Mouse (Mus musculus): ENCODE results near the gene Fmo5. TPM values are rescaled to one million over a fixed set of nuclear protein-coding genes. Genes with fewer than 3 reads are reported as not detected.

Gene Fmo5
- total and polyA plus RNA-seq, 3 experiments: 0.39 to 0.55 (median 0.40) TPM

- no peak for TF ChIP-seq HCFC1 (IDR thresholded peaks at IDR 0.05; ENCODE audit: low read depth, low read length)
- no peak for TF ChIP-seq SMC3 (IDR thresholded peaks at IDR 0.05; ENCODE audit: low read depth, low read length)
- peak; percentile 70; the same call in 1 of the 2 replicates for TF ChIP-seq MXI1 (IDR thresholded peaks at IDR 0.05; ENCODE audit: low read depth, low read length)
- no peak for TF ChIP-seq CTCF (conservative IDR thresholded peaks at IDR 0.05 in 1 of 2, IDR thresholded peaks at IDR 0.05 in 1 of 2; ENCODE audit: low read depth in 2 of 2, low read length in 2 of 2)
- peak; percentile 40; the same call in 1 of the 2 replicates for TF ChIP-seq ZNF384 (IDR thresholded peaks at IDR 0.05; ENCODE audit: low read depth, low read length)
- peak; percentile 58 for TF ChIP-seq ETS1 (conservative IDR thresholded peaks at IDR 0.05; ENCODE audit: low read depth, low read length)
- no peak for TF ChIP-seq ZMIZ1 (IDR thresholded peaks at IDR 0.05; ENCODE audit: low read depth, low read length)
- no peak for TF ChIP-seq ELF1 (IDR thresholded peaks at IDR 0.05; ENCODE audit: low read depth, low read length)
Observed at GRCm38 (mm10) chr3:97661206-97661605, 32.6 kb downstream of the Fmo5 start (continued).

- Histone ChIP-seq H3K27me3 (replicated peaks) (no peaks in the 10 kb centered on the region), H3K4me1 (ENCODE audit: control insufficient read depth in 1 of 2, insufficient read depth in 2 of 2) (peaks cover 5 to 14% of the 10 kb centered on the region in 2 experiments), H3K9ac (ENCODE audit: insufficient read depth, low read depth) (no peak overlapping the region), H3K4me2 (ENCODE audit: insufficient read depth, low read depth, poor library complexity, severe bottlenecking) (no peak overlapping the region), H3K9me3 (replicated peaks; ENCODE audit: low read length) (no peaks in the 10 kb centered on the region), H3K36me3 (replicated peaks in 1 of 2; ENCODE audit: control insufficient read depth in 1 of 2, insufficient read depth in 1 of 2, low read length in 1 of 2) (peaks cover 0 to 58% of the 10 kb centered on the region in 2 experiments), H3K4me3 (replicated peaks in 1 of 3; ENCODE audit: low read depth in 2 of 3, low read length in 2 of 3, poor library complexity in 1 of 3) (no peak overlapping the region), H3K79me2 (replicated peaks; ENCODE audit: control insufficient read depth, extremely low read depth, insufficient read depth, poor library complexity, severe bottlenecking) (no peaks in the 10 kb centered on the region), H3K27ac (ENCODE audit: insufficient read depth, low read depth) (no peak overlapping the region)
- DNase-seq (ENCODE audit: extremely low read depth): no peak
- TF ChIP-seq POLR2A (IDR thresholded peaks at IDR 0.05; ENCODE audit: low read depth, low read length): no peak
- no peak for TF ChIP-seq MYC (IDR thresholded peaks at IDR 0.05; ENCODE audit: low read depth, low read length)
- no peak for TF ChIP-seq ELF1 (IDR thresholded peaks at IDR 0.05; ENCODE audit: low read depth, low read length)
- no peak for TF ChIP-seq MAX (IDR thresholded peaks at IDR 0.05; ENCODE audit: low read length)
- no peak for TF ChIP-seq CHD2 (IDR thresholded peaks at IDR 0.05; ENCODE audit: low read length)
- TF ChIP-seq JUN (IDR thresholded peaks at IDR 0.05; ENCODE audit: insufficient read depth, low read depth, low read length): no peak
- in situ Hi-C loops (cut with MboI; ENCODE audit: low pct_ligation_motif_present, low pct_unique_long_range_greater_than_20kb, low sequenced_read_pairs) (no loop called here), dilution Hi-C loops (cut with MboI; ENCODE audit: extremely low pct_ligation_motif_present, extremely low pct_unique_long_range_greater_than_20kb, low sequenced_read_pairs) (no loop called here)
Observed at GRCm38 (mm10) chr3:97665525-97665924, 36.9 kb downstream of the Fmo5 start.

DNA sequence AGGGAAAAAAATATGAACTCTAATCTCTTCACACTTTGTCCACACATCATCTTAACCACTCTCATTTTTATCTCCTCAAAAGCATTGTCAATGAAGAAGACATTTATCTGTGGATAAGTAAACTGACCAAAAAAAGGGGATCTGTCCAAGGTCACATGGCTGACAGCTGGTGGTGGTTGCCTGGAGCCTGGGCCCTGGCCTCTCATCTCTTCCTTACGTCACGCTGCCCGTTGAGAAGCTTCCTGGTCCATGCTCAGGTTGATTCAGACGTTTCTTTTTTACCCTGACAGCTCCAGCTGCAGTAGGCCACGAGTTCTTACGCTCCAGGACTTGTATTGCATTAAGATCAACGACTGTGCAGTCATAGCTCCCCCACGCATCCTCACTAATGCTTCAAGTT, 37.5 kb downstream of the Fmo5 start:
- H3K9ac ChIP-seq (ENCODE audit: insufficient read depth, low read depth): no peak overlapping the region
- peaks cover 0 to 62% of the 10 kb centered on the region in 2 experiments for H3K36me3 ChIP-seq (replicated peaks in 1 of 2; ENCODE audit: control insufficient read depth in 1 of 2, insufficient read depth in 1 of 2, low read length in 1 of 2)
- dilution Hi-C loops (cut with MboI; ENCODE audit: extremely low pct_ligation_motif_present, extremely low pct_unique_long_range_greater_than_20kb, low sequenced_read_pairs): no loop called here
- no peak for DNase-seq (ENCODE audit: extremely low read depth)
- no peaks in the 10 kb centered on the region for H3K27me3 ChIP-seq (replicated peaks)
- no peaks in the 10 kb centered on the region for H3K79me2 ChIP-seq (replicated peaks; ENCODE audit: control insufficient read depth, extremely low read depth, insufficient read depth, poor library complexity, severe bottlenecking)
- H3K4me2 ChIP-seq (ENCODE audit: insufficient read depth, low read depth, poor library complexity, severe bottlenecking): no peak overlapping the region
- H3K27ac ChIP-seq (ENCODE audit: insufficient read depth, low read depth): no peak overlapping the region
- H3K4me1 ChIP-seq (ENCODE audit: control insufficient read depth in 1 of 2, insufficient read depth in 2 of 2): peaks cover 5 to 7% of the 10 kb centered on the region in 2 experiments
- in situ Hi-C loops (cut with MboI; ENCODE audit: low pct_ligation_motif_present, low pct_unique_long_range_greater_than_20kb, low sequenced_read_pairs): no loop called here
- TF ChIP-seq ETS1 (conservative IDR thresholded peaks at IDR 0.05; ENCODE audit: low read depth, low read length): no peak
- TF ChIP-seq SMC3 (IDR thresholded peaks at IDR 0.05; ENCODE audit: low read depth, low read length): no peak
- no peak for TF ChIP-seq CTCF (conservative IDR thresholded peaks at IDR 0.05 in 1 of 2, IDR thresholded peaks at IDR 0.05 in 1 of 2; ENCODE audit: low read depth in 2 of 2, low read length in 2 of 2)
- TF ChIP-seq HCFC1 (IDR thresholded peaks at IDR 0.05; ENCODE audit: low read depth, low read length): no peak
- TF ChIP-seq ZC3H11A (IDR thresholded peaks at IDR 0.05; ENCODE audit: low read depth, low read length): no peak
- no peak for TF ChIP-seq JUND (conservative IDR thresholded peaks at IDR 0.05; ENCODE audit: low read depth, low read length)
- TF ChIP-seq ELF1 (IDR thresholded peaks at IDR 0.05; ENCODE audit: low read depth, low read length): no peak
- no peak for TF ChIP-seq NELFE (IDR thresholded peaks at IDR 0.05; ENCODE audit: low read depth, low read length)
- no peak for TF ChIP-seq POLR2AphosphoS2 (IDR thresholded peaks at IDR 0.05; ENCODE audit: low read depth, low read length)
- no peak for TF ChIP-seq IRF4 (IDR thresholded peaks at IDR 0.05; ENCODE audit: low read depth, low read length)
- TF ChIP-seq MAX (IDR thresholded peaks at IDR 0.05; ENCODE audit: low read length): no peak
- TF ChIP-seq USF1 (IDR thresholded peaks at IDR 0.05; ENCODE audit: low read depth, low read length): no peak
- no peak for TF ChIP-seq KAT2A (IDR thresholded peaks at IDR 0.05; ENCODE audit: insufficient replicate concordance, low read length)
- no peak for TF ChIP-seq E2F4 (IDR thresholded peaks at IDR 0.05; ENCODE audit: insufficient replicate concordance, low read depth, low read length)
- no peaks in the 10 kb centered on the region for H3K9me3 ChIP-seq (replicated peaks; ENCODE audit: low read length)
- H3K4me3 ChIP-seq (replicated peaks in 1 of 3; ENCODE audit: low read depth in 2 of 3, low read length in 2 of 3, poor library complexity in 1 of 3): no peak overlapping the region
